ENCODE assay signal across 19 mouse cellular contexts in genomic region chr2:83648916-83649315, GRCm38 (mm10). TPM values are rescaled to one million over a fixed set of nuclear protein-coding genes. Genes with fewer than 3 reads are reported as not detected.
DNase-seq lines count a peak whose midpoint lies in the region; ATAC-seq and TF ChIP-seq lines count a peak whose summit lies in the region.
"Had no signal": no experiment of that assay in that cellular context is flagged by ENCODE, and none has a peak within 500 bp of the region (broad histone marks: within the 10 kb centered on the region; RNA-seq: fewer than 3 reads in every experiment).

No protein-coding gene starts in this region.

- H3K4me3 ChIP-seq in liver, adult 2 months (ENCODE audit: insufficient read depth, low read depth, low read length) = no peak overlapping the region
- H3K4me3 ChIP-seq in kidney, postnatal 0 days (replicated peaks; ENCODE audit: low read depth, low read length) = no peak overlapping the region
- H3K4me3 ChIP-seq in liver, embryonic 14.5 days (ENCODE audit: insufficient read depth in 1 of 2, low read depth in 2 of 2, low read length in 2 of 2) = no peak overlapping the region
- H3K4me3 ChIP-seq: left cerebral cortex, adult 2 months had no signal

- H3K79me2 ChIP-seq in liver, adult 2 months (ENCODE audit: control insufficient read depth, insufficient read depth, low read length) = peaks cover 27% of the 10 kb centered on the region

- 28% methylated on average over 9 of the region's 9 CpGs for WGBS in liver, adult 2 months
- 55% methylated on average over 9 of the region's 9 CpGs for whole genome bisulfite sequencing in kidney, postnatal 0 days
- 70% methylated on average over 9 of the region's 9 CpGs for whole genome bisulfite sequencing in liver, embryonic 14.5 days (ENCODE audit: insufficient replicate concordance)

- H3K9ac ChIP-seq in liver, adult 2 months (ENCODE audit: low read depth, low read length) = no peak overlapping the region
- no peak overlapping the region for H3K9ac ChIP-seq in kidney, postnatal 0 days (ENCODE audit: low read depth, low read length)
- no peak overlapping the region for H3K9ac ChIP-seq in liver, embryonic 14.5 days (replicated peaks)

- H3K4me2 ChIP-seq in kidney, postnatal 0 days (ENCODE audit: low read length) = 0 out of 2 replicates have a peak overlapping the region, but pooled peaks have one; percentile 14
- peak overlapping the region; percentile 16; the same call in 1 of the 2 replicates for H3K4me2 ChIP-seq in liver, embryonic 14.5 days (ENCODE audit: low read depth)

- no peak for TF ChIP-seq POLR2A in liver, adult 2 months (IDR thresholded peaks at IDR 0.05; ENCODE audit: extremely low read depth, insufficient read depth, low read length)

- H3K9me3 ChIP-seq in kidney, postnatal 0 days (replicated peaks; ENCODE audit: low read length) = no peaks in the 10 kb centered on the region
- H3K9me3 ChIP-seq in liver, embryonic 14.5 days (ENCODE audit: control insufficient read depth, low read length) = no peaks in the 10 kb centered on the region

- DNase-seq in liver, adult 2 months (ENCODE audit: extremely low read depth, low read depth, low spot score) = peak; percentile 76
- DNase-seq in liver = no peak
- DNase-seq in kidney, postnatal 0 days (ENCODE audit: low spot score) = no peak
- DNase-seq in liver, embryonic 14.5 days (ENCODE audit: low read depth in 3 of 3, low spot score in 3 of 3) = no peak
- peak; percentile 36 for DNase-seq in yolk sac, embryonic 10.5 days (ENCODE audit: low spot score)
- no peak for DNase-seq in natural killer cell, adult 2 months (ENCODE audit: low spot score in 2 of 2)
- DNase-seq in cerebellum, adult 11 months = no peak
- no peak for DNase-seq in right cerebral cortex, postnatal 36 days (ENCODE audit: low spot score in 2 of 2)
- DNase-seq: adrenal gland, adult 8-10 months; cerebellum, adult 9-11 months; gastrocnemius, postnatal 36 days; left cerebral cortex, postnatal 4 days; lung, adult 2 months; retina, postnatal 1 day; right cerebral cortex, postnatal 4 days; thymus, postnatal 25 days had no signal

- ATAC-seq in kidney, postnatal 0 days (replicated peaks; ENCODE audit: low FRiP score, low read depth) = no peak
- no peak for ATAC-seq in liver, embryonic 14.5 days (ENCODE audit: insufficient read depth)
- ATAC-seq: forebrain, embryonic 16.5 days; midbrain, embryonic 16.5 days had no signal

- peaks cover 25% of the 10 kb centered on the region for H3K4me1 ChIP-seq in liver, adult 2 months (ENCODE audit: control insufficient read depth, insufficient read depth, low read length)
- peaks cover 13% of the 10 kb centered on the region for H3K4me1 ChIP-seq in kidney, postnatal 0 days (replicated peaks; ENCODE audit: insufficient read depth, low read length)
- peaks cover 0 to 8% of the 10 kb centered on the region in 2 experiments; a peak in 2 of 4 replicates for H3K4me1 ChIP-seq in liver, embryonic 14.5 days (replicated peaks; ENCODE audit: control insufficient read depth in 2 of 2, insufficient read depth in 2 of 2, low read length in 1 of 2)

- no peak for TF ChIP-seq EP300 in liver, embryonic 14.5 days (IDR thresholded peaks at IDR 0.05; ENCODE audit: low read depth)

- H3K27ac ChIP-seq in liver, adult 2 months (replicated peaks; ENCODE audit: insufficient read depth, low read depth, low read length) = peak overlapping the region; percentile 85
- H3K27ac ChIP-seq in kidney, postnatal 0 days = peak overlapping the region; percentile 38; the same call in 1 of the 2 replicates
- no peak overlapping the region for H3K27ac ChIP-seq in liver, embryonic 14.5 days
- H3K27ac ChIP-seq: left cerebral cortex, adult 2 months had no signal

- no peaks in the 10 kb centered on the region for H3K27me3 ChIP-seq in liver, adult 2 months (ENCODE audit: control insufficient read depth, insufficient read depth, low read length)
- no peaks in the 10 kb centered on the region for H3K27me3 ChIP-seq in kidney, postnatal 0 days (ENCODE audit: insufficient read depth, low read length)
- no peaks in the 10 kb centered on the region for H3K27me3 ChIP-seq in liver, embryonic 14.5 days (ENCODE audit: control insufficient read depth, insufficient read depth, low read length)

- peaks cover 4% of the 10 kb centered on the region for H3K36me3 ChIP-seq in liver, adult 2 months (ENCODE audit: control insufficient read depth, insufficient read depth, low read length)
- H3K36me3 ChIP-seq in kidney, postnatal 0 days (ENCODE audit: insufficient read depth, low read length) = no peaks in the 10 kb centered on the region
- H3K36me3 ChIP-seq in liver, embryonic 14.5 days (replicated peaks; ENCODE audit: control insufficient read depth, insufficient read depth, low read depth) = 0 out of 2 replicates have a peak, but pooled peaks cover under 1% of the 10 kb centered on the region

- TF ChIP-seq CTCF in liver, adult 2 months (IDR thresholded peaks at IDR 0.05; ENCODE audit: low read depth, low read length) = no peak
- TF ChIP-seq CTCF in kidney, postnatal 0 days (IDR thresholded peaks at IDR 0.05; ENCODE audit: low read depth) = no peak
- no peak for TF ChIP-seq CTCF in liver, embryonic 14.5 days (IDR thresholded peaks at IDR 0.05; ENCODE audit: low read depth)

RNA-seq across cellular contexts. Expression of gene Zc3h15, which starts 4.7 kb away (rescaled TPM):
- total RNA-seq in liver, adult 2 months (2014; rRNA removed) = 57.6 and 60.5 TPM in 2 replicates
- polyA plus RNA-seq in liver, adult 2 months (2012; rRNA removed) = 14.6 and 14.8 TPM in 2 replicates
- polyA plus RNA-seq in kidney, postnatal 0 days (2015; fragmentation: Nextera tagmentation; extraction: Ambion mirVana) = 158 and 160 TPM in 2 replicates
- polyA plus RNA-seq in liver, embryonic 14.5 days (2012; rRNA removed) = 18.2 and 40.7 TPM in 2 replicates
- polyA plus RNA-seq in liver, embryonic 14.5 days (2014; fragmentation: Nextera tagmentation; extraction: Ambion mirVana) = 48.4 and 50.2 TPM in 2 replicates

Comparison
In these comparisons a context has a peak if more than half of its experiments do, and no peak if none do; other contexts are left out.
1. DNase-seq: peak in liver, adult 2 months (single experiment) and yolk sac, embryonic 10.5 days (single experiment); none in liver (single experiment), kidney, postnatal 0 days (single experiment), liver, embryonic 14.5 days (0 of 3), natural killer cell, adult 2 months (0 of 2), cerebellum, adult 11 months (single experiment) and right cerebral cortex, postnatal 36 days (0 of 2).